Mouse (Mus musculus) myocyte (in vitro differentiated cells): ENCODE results near the gene Gon4l.

ENCODE experiments used
- E2F4 ChIP-seq: IDR thresholded peaks from one replicate; pipeline ENCODE4 v1.6.1; 2011; ENCODE audit warnings: mild to moderate bottlenecking, control low read depth, moderate library complexity; ENCODE audit not compliant: insufficient read depth
- MAX ChIP-seq: IDR thresholded peaks from one replicate; pipeline ENCODE4 v1.6.1; 2011; ENCODE audit warnings: low read depth, mild to moderate bottlenecking, control low read depth
- POLR2A ChIP-seq: IDR thresholded peaks from one replicate; pipeline ENCODE4 v1.6.1; 2011; ENCODE audit warnings: low read depth, mild to moderate bottlenecking, control low read depth, moderate library complexity; ENCODE audit not compliant: insufficient read length
- REST ChIP-seq: IDR thresholded peaks from one replicate; pipeline ENCODE4 v1.6.1; 2011; ENCODE audit warnings: mild to moderate bottlenecking, control low read depth, moderate library complexity; ENCODE audit not compliant: insufficient read depth, insufficient read length
- SRF ChIP-seq: IDR thresholded peaks from one replicate; pipeline ENCODE4 v1.6.1; 2011; ENCODE audit warnings: low read depth; ENCODE audit not compliant: control insufficient read depth, insufficient read length
- TCF12 ChIP-seq: IDR thresholded peaks from one replicate; pipeline ENCODE4 v1.6.1; 2011; ENCODE audit warnings: mild to moderate bottlenecking, control low read depth; ENCODE audit not compliant: poor library complexity, insufficient read depth, severe bottlenecking
- TCF3 ChIP-seq: IDR thresholded peaks from one replicate; pipeline ENCODE4 v1.6.1; 2011; ENCODE audit warnings: low read depth, control low read depth; ENCODE audit not compliant: insufficient read length

- TF ChIP-seq SRF (no peak), POLR2A (no peak), E2F4 (no peak), MAX (no peak), REST (no peak), TCF3 (no peak), TCF12 (no peak)
These were observed 79.4 kb downstream of the Gon4l start for GRCm38 (mm10) chr3:88914384-88914810.
